Mouse (Mus musculus) kidney, postnatal 0 days (tissue): ENCODE results near the gene Arxes2. TPM values are rescaled to one million over a fixed set of nuclear protein-coding genes. Genes with fewer than 3 reads are reported as not detected.
"Not testable (repeated sequence)": the region's sequence is repeated elsewhere in the genome, so short reads cannot be mapped to it uniquely, and the experiment has no call there.

Experiments
- ATAC-seq: fragments of 200-750 bp; cut with Nextera tagmentation; replicated peaks from 2 replicates; pipeline ENCODE4 v1.8.0; 2017; ENCODE audit warnings: low read depth, moderate number of reproducible peaks, moderate TSS enrichment, moderate library complexity; ENCODE audit not compliant: low FRiP score
- DNase-seq: peaks from one replicate; pipeline ENCODE4 v3.0.0-alpha.2; 2016; ENCODE audit warnings: low spot score
- H3K27ac ChIP-seq: fragments of 300-500 bp; sonication (generic); 2 replicates; pipeline ENCODE4 v1.5.1; 2014; ENCODE audit warnings: mild to moderate bottlenecking
- H3K27me3 ChIP-seq: fragments of 300-500 bp; sonication (generic); 2 replicates; pipeline ENCODE4 v1.6.1; 2014; ENCODE audit warnings: low read length, mixed read lengths; ENCODE audit not compliant: insufficient read depth
- H3K36me3 ChIP-seq: fragments of 300-500 bp; sonication (generic); 2 replicates; pipeline ENCODE4 v1.6.1; 2014; ENCODE audit warnings: low read length, mixed read lengths; ENCODE audit not compliant: insufficient read depth
- H3K4me1 ChIP-seq: fragments of 300-500 bp; sonication (generic); replicated peaks from 2 replicates; pipeline ENCODE4 v1.6.1; 2014; ENCODE audit warnings: antibody characterized with exemption, low read length, mixed read lengths; ENCODE audit not compliant: insufficient read depth
- H3K4me2 ChIP-seq: fragments of 300-500 bp; sonication (generic); 2 replicates; pipeline ENCODE4 v1.6.1; 2014; ENCODE audit warnings: mild to moderate bottlenecking, low read length, moderate library complexity, mixed read lengths
- H3K4me3 ChIP-seq: fragments of 300-500 bp; sonication (generic); replicated peaks from 2 replicates; pipeline ENCODE4 v1.5.1; 2014; ENCODE audit warnings: low read depth, low read length
- H3K9ac ChIP-seq: fragments of 300-500 bp; sonication (generic); 2 replicates; pipeline ENCODE4 v1.6.1; 2014; ENCODE audit warnings: low read depth, low read length
- H3K9me3 ChIP-seq: fragments of 300-500 bp; sonication (generic); replicated peaks from 2 replicates; pipeline ENCODE4 v1.6.1; 2016; ENCODE audit warnings: low read length, inconsistent platforms, mixed read lengths
- CTCF ChIP-seq: IDR thresholded peaks from 2 replicates; pipeline ENCODE4 v1.5.1; 2016; ENCODE audit warnings: antibody characterized with exemption, low read depth, mild to moderate bottlenecking, moderate library complexity
- WGBS: fragments of 180-500 bp; shearing (Covaris S2); extraction: QIAGEN DNeasy Blood & Tissue Kit; methylation state at CpG from one replicate; pipeline ENCODE4 v1.1.7; 2014; 5-methylcytosine and 5-hydroxymethylcytosine counted together
- polyA plus RNA-seq: library from polyadenylated mRNA; unstranded; fragments of >200 nt; fragmentation: Nextera tagmentation; extraction: Ambion mirVana; gene quantifications from 2 replicates; pipeline ENCODE4 v1.2.1, GENCODE M21; 2015

The Arxes2 gene
- polyA plus RNA-seq, 1 experiment from 2014 or later, result 111 TPM

- Histone ChIP-seq H3K4me1 (no peaks in the 10 kb centered on the region), H3K9me3 (no peaks in the 10 kb centered on the region), H3K27ac (no peak overlapping the region), H3K27me3 (no peaks in the 10 kb centered on the region), H3K36me3 (no peaks in the 10 kb centered on the region), H3K4me2 (no peak overlapping the region), H3K4me3 (no peak overlapping the region), H3K9ac (no peak overlapping the region)
- WGBS, result 62% methylated on average over 1 of the region's 1 CpGs
- ATAC-seq (no peak), DNase-seq (no peak)
- TF ChIP-seq CTCF, result no peak
Observed at GRCm38 (mm10) chrX:136030331-136030730, 36.7 kb downstream of the Arxes2 start.

GRCm38 (mm10) chrX:136032799-136033763, 39.5 kb downstream of the Arxes2 start, which contains the start of gene Arxes1:
Arxes1 (plus strand) TSS chrX:136033367.
- not testable (repeated sequence) for H3K27me3 ChIP-seq, H3K36me3 ChIP-seq, H3K9me3 ChIP-seq, H3K4me3 ChIP-seq, H3K27ac ChIP-seq, H3K4me1 ChIP-seq, H3K9ac ChIP-seq
- DNase-seq (peak; percentile 30), ATAC-seq (peak; percentile 92)
- 20% methylated on average over 14 of the region's 49 CpGs for WGBS
- peak within 1 kb of the TSS; percentile 31; the same call in 1 of the 2 replicates for H3K4me2 ChIP-seq

GRCm38 (mm10) chrX:136043726-136044125, 50.1 kb downstream of the Arxes2 start:
- Histone ChIP-seq H3K4me1 (no peaks in the 10 kb centered on the region), H3K9me3 (no peaks in the 10 kb centered on the region), H3K9ac (no peak overlapping the region), H3K4me3 (no peak overlapping the region), H3K27me3 (no peaks in the 10 kb centered on the region), H3K4me2 (no peak overlapping the region), H3K27ac (no peak overlapping the region), H3K36me3 (no peaks in the 10 kb centered on the region)
- WGBS, result 92% methylated on average over 1 of the region's 1 CpGs
- no peak for TF ChIP-seq CTCF
- ATAC-seq (no peak), DNase-seq (no peak)

Other genes starting within 250 kb of the Arxes2 start
- gene Bhlhb9, start 196.2 kb upstream of the Arxes2 start, polyA plus RNA-seq, result 36.9 and 39.1 TPM in 2 replicates
- gene Gprasp2, start 154.8 kb upstream of the Arxes2 start, polyA plus RNA-seq, result 14.1 and 15.8 TPM in 2 replicates
- gene Arxes1, start 39.5 kb downstream of the Arxes2 start, polyA plus RNA-seq, result 24.6 and 25.5 TPM in 2 replicates
- gene Bex2, start 74.4 kb downstream of the Arxes2 start, polyA plus RNA-seq, result 74.9 and 76.2 TPM in 2 replicates
- 0.04 TPM in 1 of 2 replicates, not detected in the other for gene Nxf3, start 91.4 kb downstream of the Arxes2 start, polyA plus RNA-seq
- 59.2 and 59.8 TPM in 2 replicates for gene Bex4, start 145.2 kb downstream of the Arxes2 start, polyA plus RNA-seq
- gene Tceal8, start 178.5 kb downstream of the Arxes2 start, polyA plus RNA-seq, result 206 and 209 TPM in 2 replicates
- 2.6 and 2.9 TPM in 2 replicates for gene Tceal5, start 210.1 kb downstream of the Arxes2 start, polyA plus RNA-seq
- gene Tceal7, start 221.0 kb downstream of the Arxes2 start, polyA plus RNA-seq, result 0.16 TPM in 1 of 2 replicates, not detected in the other
- gene Bex1, start 221.7 kb downstream of the Arxes2 start, polyA plus RNA-seq, result 53.0 and 54.7 TPM in 2 replicates